In the genomic region with DNA sequence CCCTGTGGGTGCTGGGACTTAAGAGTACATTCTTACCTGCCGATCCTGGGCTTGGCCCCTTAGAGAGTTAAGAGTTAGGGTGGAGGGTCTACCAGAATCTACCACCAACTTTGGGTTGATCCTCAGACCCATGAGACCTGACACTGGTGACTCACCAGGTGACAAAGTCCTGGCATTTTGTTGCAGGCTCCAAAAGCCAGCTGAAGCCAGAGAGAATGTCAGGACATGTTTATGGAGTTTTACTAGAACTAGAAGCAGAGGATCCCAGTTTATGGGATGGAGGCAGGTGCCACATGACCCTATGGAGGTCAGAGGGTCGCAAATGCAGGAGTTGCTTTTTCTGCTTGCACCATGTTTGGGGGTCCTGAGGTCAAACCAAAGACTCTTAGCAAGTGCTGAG, we compare ENCODE assay signal across 8 mouse cellular contexts. TPM values are rescaled to one million over a fixed set of nuclear protein-coding genes. Genes with fewer than 3 reads are reported as not detected.
DNase-seq lines count a peak whose midpoint lies in the region; ATAC-seq and TF ChIP-seq lines count a peak whose summit lies in the region.

No protein-coding gene starts in this region.

- no peak for DNase-seq in heart, postnatal 36 days
- DNase-seq in liver, embryonic 14.5 days (ENCODE audit: low read depth in 3 of 3, low spot score in 3 of 3) = no peak
- no peak for DNase-seq in right cerebral cortex, postnatal 25 days
- DNase-seq in right cerebral cortex, adult 18-20 months = no peak
- DNase-seq in adrenal gland, postnatal 10 days = no peak

- no peaks in the 10 kb centered on the region for H3K27me3 ChIP-seq in heart, embryonic 12.5 days (replicated peaks)
- no peaks in the 10 kb centered on the region for H3K27me3 ChIP-seq in E14TG2a.4 (ENCODE audit: insufficient read depth, low read length)
- no peaks in the 10 kb centered on the region for H3K27me3 ChIP-seq in forebrain, embryonic 12.5 days
- H3K27me3 ChIP-seq in liver, embryonic 14.5 days (ENCODE audit: control insufficient read depth, insufficient read depth, low read length) = no peaks in the 10 kb centered on the region

- TF ChIP-seq CTCF in E14TG2a.4 (conservative IDR thresholded peaks at IDR 0.05; ENCODE audit: low read length) = no peak
- TF ChIP-seq CTCF in liver, embryonic 14.5 days (IDR thresholded peaks at IDR 0.05; ENCODE audit: low read depth) = no peak

- intact Hi-C loops in heart, postnatal 36 days (cut with DNase I) = loop anchor here (2.0 to 10.0 kb wide), 3 partner anchors 170 to 338 kb away; no protein-coding TSS in a partner anchor

- H3K4me1 ChIP-seq in heart, embryonic 12.5 days (replicated peaks) = peaks cover 30% of the 10 kb centered on the region
- peaks cover 62% of the 10 kb centered on the region for H3K4me1 ChIP-seq in E14TG2a.4 (replicated peaks; ENCODE audit: low read depth, low read length)
- peaks cover 21% of the 10 kb centered on the region for H3K4me1 ChIP-seq in forebrain, embryonic 12.5 days
- H3K4me1 ChIP-seq in liver, embryonic 14.5 days (replicated peaks; ENCODE audit: control insufficient read depth in 2 of 2, insufficient read depth in 2 of 2, low read length in 1 of 2) = peaks cover 3 to 8% of the 10 kb centered on the region in 2 experiments

- H3K36me3 ChIP-seq in heart, embryonic 12.5 days = peaks cover 63% of the 10 kb centered on the region
- H3K36me3 ChIP-seq in E14TG2a.4 (ENCODE audit: insufficient read depth, low read length) = peaks cover 89% of the 10 kb centered on the region
- H3K36me3 ChIP-seq in forebrain, embryonic 12.5 days (replicated peaks) = peaks cover 56% of the 10 kb centered on the region
- H3K36me3 ChIP-seq in liver, embryonic 14.5 days (replicated peaks; ENCODE audit: control insufficient read depth, insufficient read depth, low read depth) = peaks cover 19% of the 10 kb centered on the region

- no peak for TF ChIP-seq EP300 in liver, embryonic 14.5 days (IDR thresholded peaks at IDR 0.05; ENCODE audit: low read depth)

- ATAC-seq in heart, embryonic 12.5 days (ENCODE audit: insufficient number of reproducible peaks, low FRiP score) = no peak
- ATAC-seq in forebrain, embryonic 12.5 days (ENCODE audit: low FRiP score) = no peak
- no peak for ATAC-seq in liver, embryonic 14.5 days (ENCODE audit: insufficient read depth)

- WGBS in heart, embryonic 12.5 days = 50% methylated on average over 2 of the region's 2 CpGs
- WGBS in forebrain, embryonic 12.5 days = 77% methylated on average over 2 of the region's 2 CpGs
- 58% methylated on average over 2 of the region's 2 CpGs for WGBS in liver, embryonic 14.5 days (ENCODE audit: insufficient replicate concordance)

- H3K4me2 ChIP-seq in heart, embryonic 12.5 days = no peak overlapping the region
- peak overlapping the region; percentile 68 for H3K4me2 ChIP-seq in forebrain, embryonic 12.5 days
- peak overlapping the region; percentile 90 for H3K4me2 ChIP-seq in liver, embryonic 14.5 days (ENCODE audit: low read depth)

- H3K9me3 ChIP-seq in heart, embryonic 12.5 days (replicated peaks) = no peaks in the 10 kb centered on the region
- H3K9me3 ChIP-seq in E14TG2a.4 (ENCODE audit: low read length) = no peaks in the 10 kb centered on the region
- H3K9me3 ChIP-seq in forebrain, embryonic 12.5 days = no peaks in the 10 kb centered on the region
- H3K9me3 ChIP-seq in liver, embryonic 14.5 days (ENCODE audit: control insufficient read depth, low read length) = no peaks in the 10 kb centered on the region

- peak overlapping the region; percentile 11; the same call in 1 of the 2 replicates for H3K9ac ChIP-seq in heart, embryonic 12.5 days
- H3K9ac ChIP-seq in forebrain, embryonic 12.5 days = no peak overlapping the region
- peak overlapping the region; percentile 23 for H3K9ac ChIP-seq in liver, embryonic 14.5 days (replicated peaks)

- no peak overlapping the region for H3K27ac ChIP-seq in heart, embryonic 12.5 days (ENCODE audit: poor library complexity, severe bottlenecking)
- no peak overlapping the region; the same call in 1 of the 2 replicates for H3K27ac ChIP-seq in forebrain, embryonic 12.5 days
- no peak overlapping the region for H3K27ac ChIP-seq in liver, embryonic 14.5 days

- H3K4me3 ChIP-seq in heart, embryonic 12.5 days = no peak overlapping the region
- 0 out of 2 replicates have a peak overlapping the region, but pooled peaks have one; percentile 1 for H3K4me3 ChIP-seq in E14TG2a.4 (replicated peaks; ENCODE audit: low read length)
- no peak overlapping the region for H3K4me3 ChIP-seq in forebrain, embryonic 12.5 days (replicated peaks)
- H3K4me3 ChIP-seq in liver, embryonic 14.5 days (ENCODE audit: insufficient read depth in 1 of 2, low read depth in 2 of 2, low read length in 2 of 2) = no peak overlapping the region; a peak in 1 of 4 replicates

RNA-seq across cellular contexts. Expression of gene Alkbh7, which starts 0.6 kb away (rescaled TPM):
- 48.5 and 52.8 TPM in 2 replicates for polyA plus RNA-seq in heart, embryonic 12.5 days (2016; fragmentation: Nextera tagmentation; extraction: Ambion mirVana)
- 10 to 100 TPM; 67.5 to 69.9 TPM for total RNA-seq in heart, postnatal 36 days (2021)
- 30.0 and 34.9 TPM in 2 replicates for polyA plus RNA-seq in forebrain, embryonic 12.5 days (2016; fragmentation: Nextera tagmentation; extraction: Ambion mirVana)
- polyA plus RNA-seq in liver, embryonic 14.5 days (2012; rRNA removed) = 12.0 and 12.1 TPM in 2 replicates
- polyA plus RNA-seq in liver, embryonic 14.5 days (2014; fragmentation: Nextera tagmentation; extraction: Ambion mirVana) = 15.4 and 19.4 TPM in 2 replicates
- 10 to 100 TPM; 63.6 to 68.9 TPM for total RNA-seq in adrenal gland, postnatal 10 days (2021)

RNA-seq across cellular contexts. Expression of gene Pspn, which starts 3.3 kb away (rescaled TPM):
- 0.55 TPM in 1 of 2 replicates, not detected in the other for polyA plus RNA-seq in heart, embryonic 12.5 days (2016; fragmentation: Nextera tagmentation; extraction: Ambion mirVana)
- total RNA-seq in heart, postnatal 36 days (2021) = not detected
- polyA plus RNA-seq in forebrain, embryonic 12.5 days (2016; fragmentation: Nextera tagmentation; extraction: Ambion mirVana) = 0.61 TPM in 1 of 2 replicates, not detected in the other
- not detected in 2 replicates for polyA plus RNA-seq in liver, embryonic 14.5 days (2012; rRNA removed)
- not detected in 2 replicates for polyA plus RNA-seq in liver, embryonic 14.5 days (2014; fragmentation: Nextera tagmentation; extraction: Ambion mirVana)
- total RNA-seq in adrenal gland, postnatal 10 days (2021) = under 1 TPM; 0.87 to 0.97 TPM

RNA-seq across cellular contexts. Expression of gene Clpp, which starts 6.4 kb away (rescaled TPM):
- 98.1 and 102 TPM in 2 replicates for polyA plus RNA-seq in heart, embryonic 12.5 days (2016; fragmentation: Nextera tagmentation; extraction: Ambion mirVana)
- 10 to 100 TPM; 79.5 to 80.4 TPM for total RNA-seq in heart, postnatal 36 days (2021)
- polyA plus RNA-seq in forebrain, embryonic 12.5 days (2016; fragmentation: Nextera tagmentation; extraction: Ambion mirVana) = 129 and 141 TPM in 2 replicates
- 63.9 and 71.2 TPM in 2 replicates for polyA plus RNA-seq in liver, embryonic 14.5 days (2012; rRNA removed)
- 79.3 and 81.0 TPM in 2 replicates for polyA plus RNA-seq in liver, embryonic 14.5 days (2014; fragmentation: Nextera tagmentation; extraction: Ambion mirVana)
- 10 to 100 TPM; 95.9 TPM for total RNA-seq in adrenal gland, postnatal 10 days (2021)

RNA-seq across cellular contexts. Expression of gene Acer1, which starts 14.6 kb away (rescaled TPM):
- not detected in 2 replicates for polyA plus RNA-seq in heart, embryonic 12.5 days (2016; fragmentation: Nextera tagmentation; extraction: Ambion mirVana)
- not detected for total RNA-seq in heart, postnatal 36 days (2021)
- polyA plus RNA-seq in forebrain, embryonic 12.5 days (2016; fragmentation: Nextera tagmentation; extraction: Ambion mirVana) = not detected in 2 replicates
- polyA plus RNA-seq in liver, embryonic 14.5 days (2012; rRNA removed) = not detected in 2 replicates
- polyA plus RNA-seq in liver, embryonic 14.5 days (2014; fragmentation: Nextera tagmentation; extraction: Ambion mirVana) = not detected in 2 replicates
- total RNA-seq in adrenal gland, postnatal 10 days (2021) = not detected

RNA-seq across cellular contexts. Expression of gene Gtf2f1, which starts 14.6 kb away (rescaled TPM):
- 34.3 and 36.4 TPM in 2 replicates for polyA plus RNA-seq in heart, embryonic 12.5 days (2016; fragmentation: Nextera tagmentation; extraction: Ambion mirVana)
- total RNA-seq in heart, postnatal 36 days (2021) = 10 to 100 TPM; 18.9 to 19.1 TPM
- polyA plus RNA-seq in forebrain, embryonic 12.5 days (2016; fragmentation: Nextera tagmentation; extraction: Ambion mirVana) = 80.9 and 81.8 TPM in 2 replicates
- polyA plus RNA-seq in liver, embryonic 14.5 days (2012; rRNA removed) = 31.6 and 56.5 TPM in 2 replicates
- 47.3 and 51.3 TPM in 2 replicates for polyA plus RNA-seq in liver, embryonic 14.5 days (2014; fragmentation: Nextera tagmentation; extraction: Ambion mirVana)
- total RNA-seq in adrenal gland, postnatal 10 days (2021) = 10 to 100 TPM; 43.0 to 44.8 TPM
